Mouse (Mus musculus) CH12.LX (cell line): Measurements from ENCODE around the gene Tut7. TPM values are rescaled to one million over a fixed set of nuclear protein-coding genes. Genes with fewer than 3 reads are reported as not detected.
"Not testable (repeated sequence)": the region's sequence is repeated elsewhere in the genome, so short reads cannot be mapped to it uniquely, and the experiment has no call there.

Experiments
- DNase-seq: peaks from one replicate; pipeline ENCODE4 v3.0.0-alpha.2; 2013; ENCODE audit errors: extremely low read depth
- H3K27ac ChIP-seq: 2 replicates; pipeline ENCODE4 v1.5.1; 2012; ENCODE audit warnings: low read depth, mild to moderate bottlenecking, control low read depth, moderate library complexity; ENCODE audit not compliant: insufficient read depth
- H3K27me3 ChIP-seq: replicated peaks from 2 replicates; pipeline ENCODE3; 2012; ENCODE audit warnings: inconsistent platforms
- H3K36me3 ChIP-seq, 2 experiments: replicated peaks in 1 of 2; 2 replicates each; pipeline versions ENCODE3 to v1.6.1; 2012; ENCODE audit warnings: inconsistent platforms in 1 of 2, low read length in 1 of 2, mild to moderate bottlenecking in 1 of 2, mixed read lengths in 1 of 2, moderate library complexity in 1 of 2; ENCODE audit not compliant: control insufficient read depth in 1 of 2, insufficient read depth in 1 of 2
- H3K4me1 ChIP-seq, 2 experiments: 2 replicates each; pipeline ENCODE4 v1.6.1; 2012; ENCODE audit warnings: inconsistent platforms in 1 of 2, moderate library complexity in 1 of 2; ENCODE audit not compliant: insufficient read depth in 2 of 2, control insufficient read depth in 1 of 2
- H3K4me2 ChIP-seq: 2 replicates; pipeline ENCODE4 v1.6.1; 2012; ENCODE audit warnings: low read depth, mild to moderate bottlenecking, control low read depth; ENCODE audit not compliant: poor library complexity, insufficient read depth, severe bottlenecking
- H3K4me3 ChIP-seq, 3 experiments: fragments of 150-350 bp in 1 of 3; sonication (generic) in 1 of 3; replicated peaks in 1 of 3; 2 replicates each; pipeline versions ENCODE3 to v1.5.1; 2011 to 2012; ENCODE audit warnings: low read depth in 2 of 3, low read length in 2 of 3, mild to moderate bottlenecking in 2 of 3, moderate library complexity in 2 of 3, control low read depth in 1 of 3, improper control_type of control experiment in 1 of 3, inconsistent platforms in 1 of 3, mixed read lengths in 1 of 3; ENCODE audit not compliant: poor library complexity in 1 of 3
- H3K79me2 ChIP-seq: replicated peaks from 2 replicates; pipeline ENCODE4 v1.6.1; 2012; ENCODE audit warnings: mild to moderate bottlenecking, moderate library complexity; ENCODE audit not compliant: control insufficient read depth, poor library complexity, insufficient read depth, severe bottlenecking; ENCODE audit errors: extremely low read depth
- H3K9ac ChIP-seq: 2 replicates; pipeline ENCODE4 v1.6.1; 2012; ENCODE audit warnings: low read depth, mild to moderate bottlenecking, control low read depth, moderate library complexity; ENCODE audit not compliant: insufficient read depth
- H3K9me3 ChIP-seq: replicated peaks from 2 replicates; pipeline ENCODE3; 2012; ENCODE audit warnings: low read length, inconsistent platforms, mixed read lengths
- CHD2 ChIP-seq: IDR thresholded peaks from 2 replicates; pipeline ENCODE4 v1.6.1; 2011; ENCODE audit warnings: low read length, improper control_type of control experiment
- CTCF ChIP-seq, 2 experiments: IDR thresholded peaks in 1 of 2; conservative IDR thresholded peaks in 1 of 2; 2 replicates each; pipeline ENCODE4 v1.5.1; 2011 to 2012; ENCODE audit warnings: low read depth in 2 of 2, low read length in 2 of 2, improper control_type of control experiment in 1 of 2, inconsistent platforms in 1 of 2, mild to moderate bottlenecking in 1 of 2, moderate library complexity in 1 of 2
- HCFC1 ChIP-seq: IDR thresholded peaks from 2 replicates; pipeline ENCODE4 v1.6.1; 2012; ENCODE audit warnings: low read depth, mild to moderate bottlenecking, inconsistent platforms, low read length, improper control_type of control experiment
- IRF4 ChIP-seq: IDR thresholded peaks from 2 replicates; pipeline ENCODE4 v1.6.1; 2014; ENCODE audit warnings: low read depth, mild to moderate bottlenecking, inconsistent platforms, low read length, improper control_type of control experiment
- KAT2A ChIP-seq: IDR thresholded peaks from 2 replicates; pipeline ENCODE4 v1.6.1; 2012; ENCODE audit warnings: low read length, improper control_type of control experiment, inconsistent platforms; ENCODE audit not compliant: insufficient replicate concordance
- MAFK ChIP-seq: IDR thresholded peaks from 2 replicates; pipeline ENCODE4 v1.6.1; 2011; ENCODE audit warnings: low read length, improper control_type of control experiment; ENCODE audit not compliant: insufficient replicate concordance
- MEF2A ChIP-seq: IDR thresholded peaks from 2 replicates; pipeline ENCODE4 v1.6.1; 2014; ENCODE audit warnings: low read depth, mild to moderate bottlenecking, inconsistent platforms, low read length, improper control_type of control experiment, borderline replicate concordance
- MYC ChIP-seq: IDR thresholded peaks from 2 replicates; pipeline ENCODE4 v1.6.1; 2011; ENCODE audit warnings: low read depth, mild to moderate bottlenecking, improper control_type of control experiment, low read length
- NRF1 ChIP-seq: IDR thresholded peaks from 2 replicates; pipeline ENCODE4 v1.6.1; 2014; ENCODE audit warnings: low read depth, mild to moderate bottlenecking, inconsistent platforms, low read length, improper control_type of control experiment, moderate library complexity
- POLR2AphosphoS2 ChIP-seq: IDR thresholded peaks from 2 replicates; pipeline ENCODE4 v1.6.1; 2011; ENCODE audit warnings: low read depth, low read length, improper control_type of control experiment
- RCOR1 ChIP-seq: conservative IDR thresholded peaks from 2 replicates; pipeline ENCODE4 v1.6.1; 2012; ENCODE audit warnings: low read depth, mild to moderate bottlenecking, inconsistent platforms, low read length, improper control_type of control experiment
- SIN3A ChIP-seq: IDR thresholded peaks from 2 replicates; pipeline ENCODE4 v1.6.1; 2012; ENCODE audit warnings: low read length, improper control_type of control experiment, inconsistent platforms
- USF1 ChIP-seq: IDR thresholded peaks from 2 replicates; pipeline ENCODE4 v1.6.1; 2014; ENCODE audit warnings: low read depth, mild to moderate bottlenecking, inconsistent platforms, low read length, improper control_type of control experiment
- ZC3H11A ChIP-seq: IDR thresholded peaks from 2 replicates; pipeline ENCODE4 v1.6.1; 2012; ENCODE audit warnings: low read depth, mild to moderate bottlenecking, inconsistent platforms, low read length, improper control_type of control experiment
- ZNF384 ChIP-seq: IDR thresholded peaks from 2 replicates; pipeline ENCODE4 v1.6.1; 2012; ENCODE audit warnings: low read depth, low read length, improper control_type of control experiment, inconsistent platforms
- dilution Hi-C: fragments of 300-500 bp; cut with MboI; formaldehyde crosslinking; loops from 2 replicates; pipeline ENCODE4 v1.14.3; 2020; ENCODE audit warnings: low sequenced_read_pairs; ENCODE audit not compliant: extremely low pct_unique_long_range_greater_than_20kb, extremely low pct_ligation_motif_present
- in situ Hi-C: fragments of 300-500 bp; cut with MboI; formaldehyde crosslinking; loops from 3 replicates; pipeline ENCODE4 v1.14.3; 2019; ENCODE audit warnings: low sequenced_read_pairs, low pct_ligation_motif_present, low pct_unique_long_range_greater_than_20kb, mixed read lengths
- polyA plus RNA-seq: library from polyadenylated mRNA; unstranded; fragments of >175 nt; gene quantifications from 2 replicates; pipeline ENCODE4 v1.2.1, GENCODE M21; 2012; ENCODE audit warnings: low read depth; ENCODE audit not compliant: insufficient read length
- total RNA-seq, 2 experiments: library from RNA; depleted of rRNA; stranded (reverse); fragments of 300-350 nt in 1 of 2; fragments of >200 nt in 1 of 2; gene quantifications; 2 replicates each; pipeline ENCODE4 v1.2.3; 2012 to 2014

The Tut7 gene
- total and polyA plus RNA-seq, 3 experiments: 14.3 to 21.6 (median 17.9) TPM

DNA sequence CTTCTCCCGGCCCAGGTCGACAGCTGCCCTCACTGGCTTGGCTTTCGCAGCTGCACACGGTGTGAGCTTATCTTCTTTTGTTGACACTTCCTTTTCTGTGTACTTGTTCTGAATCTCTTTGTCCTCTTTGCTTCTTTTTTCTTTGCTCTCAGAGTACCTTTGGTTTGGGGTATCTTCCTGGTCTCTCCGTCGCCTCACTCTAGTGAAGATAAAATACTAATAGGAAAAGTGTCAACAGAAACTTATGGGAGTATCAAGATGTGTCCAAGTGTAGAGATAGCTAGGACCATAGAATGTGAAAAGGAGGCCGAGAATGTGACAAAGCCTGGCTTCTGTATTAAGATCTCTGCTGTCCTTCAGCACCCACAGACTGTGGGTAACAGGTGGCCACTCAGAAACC, 40.8 kb downstream of the Tut7 start, which contains the start of gene Gm49354:
Gm49354 (minus strand) TSS at position 101 of the 400 bp plus-strand sequence.
- dilution Hi-C loops (no loop called here), in situ Hi-C loops (no loop called here)
- Histone ChIP-seq H3K9me3 (no peaks in the 10 kb centered on the region), H3K27ac (no peak within 1 kb of the TSS), H3K36me3 (peaks cover 87 to 93% of the 10 kb centered on the region in 2 experiments), H3K4me2 (no peak within 1 kb of the TSS), H3K27me3 (no peaks in the 10 kb centered on the region), H3K9ac (no peak within 1 kb of the TSS), H3K4me1 (no peaks in the 10 kb centered on the region), H3K79me2 (no peaks in the 10 kb centered on the region), H3K4me3 (no peak within 1 kb of the TSS)
- TF ChIP-seq USF1 (no peak), POLR2AphosphoS2 (no peak), MYC (no peak), RCOR1 (no peak), SIN3A (no peak), ZC3H11A (no peak), CHD2 (no peak), KAT2A (no peak), IRF4 (no peak), NRF1 (no peak), MAFK (no peak), HCFC1 (no peak), MEF2A (no peak)
- DNase-seq: no peak

- peaks cover 84 to 93% of the 10 kb centered on the region in 2 experiments for H3K36me3 ChIP-seq
- dilution Hi-C loops, in situ Hi-C loops, DNase-seq, H3K27me3 ChIP-seq, H3K27ac ChIP-seq, H3K9ac ChIP-seq: not testable (repeated sequence)
- peak in 1 of 2 experiments; percentile 35; a peak in 2 of 4 replicates for TF ChIP-seq CTCF (conservative IDR thresholded peaks at IDR 0.05 in 1 of 2, IDR thresholded peaks at IDR 0.05 in 1 of 2; ENCODE audit: low read depth in 2 of 2, low read length in 2 of 2)
- TF ChIP-seq ZNF384: peak; percentile 41; the same call in 1 of the 2 replicates
- TF ChIP-seq, all 38 proteins: peak for 2; not testable (repeated sequence) for 36
- not testable (repeated sequence) for H3K4me1 ChIP-seq, H3K4me3 ChIP-seq, H3K9me3 ChIP-seq, H3K4me2 ChIP-seq, H3K79me2 ChIP-seq
Measured at GRCm38 (mm10) chr13:59779744-59780264, 43.1 kb downstream of the Tut7 start.
